Mouse (Mus musculus): ENCODE measurements around the gene Smarcd2.
A peak's percentile ranks its signal among the peaks of the same experiment; 100 is the strongest.

Smarcd2 gene

GRCm38 (mm10) chr11:106276454-106276853 lies 3.7 kb upstream of the Smarcd2 start, which contains the start of gene Tcam1:
Tcam1 (plus strand) TSS chr11:106276672.
- DNase-seq (ENCODE audit: low read depth, low spot score): peak; percentile 88

- DNase-seq (ENCODE audit: low read depth, low spot score): no peak
These were observed 2.2 kb upstream of the Smarcd2 start for GRCm38 (mm10) chr11:106274971-106275411.

- no peak for DNase-seq (ENCODE audit: low read depth, low spot score)
These were observed 1.6 kb upstream of the Smarcd2 start for GRCm38 (mm10) chr11:106274374-106274773.

- no peak for DNase-seq (ENCODE audit: low read depth, low spot score)
These were observed 1.0 kb upstream of the Smarcd2 start for GRCm38 (mm10) chr11:106273811-106274210.

GRCm38 (mm10) chr11:106273311-106273684 lies 526 bp upstream of the Smarcd2 start:
- DNase-seq (ENCODE audit: low read depth, low spot score): no peak

GRCm38 (mm10) chr11:106271794-106272643 lies 753 bp downstream of the Smarcd2 start:
- DNase-seq (ENCODE audit: low read depth, low spot score): no peak

- no peak for DNase-seq (ENCODE audit: low read depth, low spot score)
These were observed 1.5 kb downstream of the Smarcd2 start for GRCm38 (mm10) chr11:106271131-106271793.

GRCm38 (mm10) chr11:106269060-106269431 lies 3.7 kb downstream of the Smarcd2 start:
- DNase-seq (ENCODE audit: low read depth, low spot score): no peak

- no peak for DNase-seq (ENCODE audit: low read depth, low spot score)
These were observed 4.3 kb downstream of the Smarcd2 start for GRCm38 (mm10) chr11:106268326-106269059.

GRCm38 (mm10) chr11:106267871-106268270 lies 4.9 kb downstream of the Smarcd2 start:
- DNase-seq (ENCODE audit: low read depth, low spot score): no peak

- DNase-seq (ENCODE audit: low read depth, low spot score): no peak
These were observed 5.4 kb downstream of the Smarcd2 start for GRCm38 (mm10) chr11:106267311-106267852.

- no peak for DNase-seq (ENCODE audit: low read depth, low spot score)
These were observed 6.3 kb downstream of the Smarcd2 start for GRCm38 (mm10) chr11:106266431-106266830.

- DNase-seq (ENCODE audit: low read depth, low spot score): no peak
These were observed 7.2 kb downstream of the Smarcd2 start for GRCm38 (mm10) chr11:106265570-106265969.

- DNase-seq (ENCODE audit: low read depth, low spot score): no peak
These were observed 7.8 kb downstream of the Smarcd2 start for GRCm38 (mm10) chr11:106264988-106265387.

GRCm38 (mm10) chr11:106263963-106264362 lies 8.8 kb downstream of the Smarcd2 start:
- DNase-seq (ENCODE audit: low read depth, low spot score): no peak

GRCm38 (mm10) chr11:106260826-106261450 lies 11.8 kb downstream of the Smarcd2 start:
- DNase-seq (ENCODE audit: low read depth, low spot score): no peak

GRCm38 (mm10) chr11:106256775-106257174 lies 16.0 kb downstream of the Smarcd2 start:
- DNase-seq (ENCODE audit: low read depth, low spot score): no peak

- DNase-seq (ENCODE audit: low read depth, low spot score): peak; percentile 93
These were observed 16.9 kb downstream of the Smarcd2 start, which contains the start of the genes Ftsj3 and Psmc5 for GRCm38 (mm10) chr11:106255685-106256451. Ftsj3 (minus strand) TSS chr11:106256079. Psmc5 (plus strand) TSS chr11:106256154.

- DNase-seq (ENCODE audit: low read depth, low spot score): no peak
These were observed 17.6 kb downstream of the Smarcd2 start for GRCm38 (mm10) chr11:106255174-106255573.

- DNase-seq (ENCODE audit: low read depth, low spot score): no peak
These were observed 18.0 kb downstream of the Smarcd2 start for GRCm38 (mm10) chr11:106254767-106255166.

Data from embryo, embryonic 11.5 days (tissue).